Mouse (Mus musculus): ENCODE results near the gene Uvrag.

The Uvrag gene

DNA sequence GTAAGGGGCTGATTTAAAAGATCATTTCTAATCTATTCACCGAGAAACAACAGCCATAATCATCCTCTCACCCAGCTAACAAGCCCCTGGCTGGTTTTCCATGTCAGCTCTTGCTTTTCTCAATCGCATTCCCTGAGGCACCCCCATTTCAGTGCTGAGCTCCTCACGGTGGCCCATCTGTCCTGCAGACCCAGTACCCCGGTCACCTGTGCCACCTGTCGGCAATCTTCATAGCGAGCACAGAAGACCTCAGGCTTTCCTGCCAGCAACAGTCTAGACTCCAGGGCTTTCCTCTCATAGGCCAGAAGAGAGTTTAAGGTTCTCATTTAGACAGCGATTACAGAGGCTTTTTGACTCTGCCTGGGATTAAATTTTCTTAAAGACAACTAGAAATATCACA, 115.7 kb downstream of the Uvrag start:
- DNase-seq (ENCODE audit: low spot score in 2 of 2) = no peak

DNA sequence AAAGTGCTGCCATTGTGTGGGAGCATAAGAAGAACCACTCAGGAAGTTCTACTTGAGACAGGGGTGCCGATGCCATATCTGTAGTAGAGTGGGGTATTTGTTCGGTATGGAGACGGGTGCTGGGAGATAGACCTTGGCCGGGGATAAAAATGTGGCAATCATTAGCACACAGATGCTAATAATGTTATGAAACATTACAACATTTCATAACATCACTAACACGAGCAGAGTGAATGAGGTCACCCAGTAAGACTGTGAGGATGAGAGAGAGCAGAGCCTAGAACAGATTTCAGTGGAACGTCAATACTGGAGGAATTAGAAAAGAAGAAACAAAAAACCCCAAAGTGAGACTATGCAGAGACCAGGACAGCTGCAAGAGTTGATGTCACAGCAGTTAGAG, 116.2 kb downstream of the Uvrag start:
- DNase-seq (ENCODE audit: low spot score in 2 of 2) = no peak

DNA sequence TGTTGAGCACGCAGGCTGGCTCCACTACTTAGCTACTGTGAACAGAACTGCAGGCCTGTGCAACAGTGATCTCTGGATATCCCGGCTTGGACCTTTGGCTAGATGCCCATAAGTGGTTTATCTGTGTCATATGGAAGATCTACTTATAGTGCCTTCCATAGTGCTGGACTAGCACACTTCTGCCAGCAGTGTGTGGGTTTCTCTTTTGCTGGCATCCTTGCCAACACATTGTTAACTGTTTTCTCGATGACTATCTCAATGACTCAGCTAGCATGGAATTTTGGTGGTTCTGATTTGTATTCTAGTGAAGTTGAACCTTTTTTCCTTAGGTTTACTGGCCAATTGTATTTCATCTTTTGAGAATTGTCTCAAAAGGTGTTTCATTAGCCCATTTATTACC, 117.0 kb downstream of the Uvrag start:
- DNase-seq (ENCODE audit: low spot score in 2 of 2) = peak in 1 of 2 experiments; percentile 31

DNA sequence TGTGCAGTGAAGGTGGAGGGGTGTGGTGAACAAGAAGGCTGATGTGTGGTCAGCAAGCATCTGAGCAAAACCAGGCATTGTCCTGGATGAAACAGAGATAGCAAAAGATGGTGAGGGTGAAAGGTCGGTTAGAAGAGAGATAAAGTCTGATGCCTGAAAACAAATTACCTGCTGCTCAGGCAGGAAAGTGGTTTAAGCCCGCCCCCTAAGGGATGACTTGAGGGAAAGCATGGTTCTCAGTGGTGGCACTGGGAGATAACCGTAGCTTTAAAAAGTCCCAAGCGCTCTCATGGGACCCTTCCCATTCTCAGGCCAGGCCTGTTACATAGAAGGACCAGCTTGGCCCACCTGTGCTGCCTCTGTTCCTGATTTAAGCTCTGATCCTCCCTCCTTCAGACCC, 119.7 kb downstream of the Uvrag start:
- no peak for DNase-seq (ENCODE audit: low spot score in 2 of 2)

DNA sequence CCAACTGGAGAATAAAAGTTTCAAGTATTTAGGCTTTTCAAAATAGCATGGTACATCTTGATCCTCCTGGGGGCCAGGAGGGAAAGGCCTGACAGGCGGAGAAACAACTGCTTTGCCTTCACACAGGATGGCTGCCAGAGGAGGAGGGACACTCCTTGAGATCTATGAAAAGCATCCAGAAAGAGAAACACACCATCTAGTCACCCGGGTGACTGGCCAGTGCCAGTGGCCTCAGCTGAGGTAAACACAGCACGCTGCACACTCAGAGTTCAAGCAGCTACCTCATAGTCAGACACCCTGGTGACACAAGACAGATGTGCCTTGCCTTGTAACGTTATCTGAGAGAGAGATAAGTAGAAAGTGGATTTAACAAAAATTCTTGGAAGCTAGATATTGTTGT, 120.6 kb downstream of the Uvrag start:
- DNase-seq (ENCODE audit: low spot score in 2 of 2) = no peak

DNA sequence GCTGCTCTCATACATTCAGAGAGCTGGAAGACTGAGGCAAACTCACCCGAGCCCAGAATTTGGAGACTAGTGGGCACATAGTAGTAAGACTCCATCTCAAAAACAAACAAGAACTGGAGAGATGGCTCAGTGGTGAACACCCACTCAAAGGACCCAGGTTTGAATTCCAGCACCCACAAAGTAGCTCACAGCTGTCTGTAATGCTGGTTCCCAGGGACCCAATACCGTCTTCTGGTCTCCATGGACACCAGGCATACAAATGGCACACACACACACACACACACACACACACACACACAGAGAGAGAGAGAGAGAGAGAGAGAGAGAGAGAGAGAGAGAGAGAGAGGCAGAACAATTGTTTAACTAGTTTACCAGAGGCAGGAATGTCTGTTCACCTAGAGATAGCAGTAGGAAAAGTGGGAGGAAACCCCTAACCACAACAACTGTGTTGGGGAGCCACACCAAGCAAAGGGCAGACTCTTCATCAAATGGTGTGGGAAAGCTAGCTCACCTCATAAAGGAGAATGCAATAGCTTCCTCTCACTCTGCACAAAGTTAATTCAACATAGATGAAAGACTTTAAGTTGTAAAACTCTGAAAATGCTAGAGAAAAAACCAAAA, 123.6 kb downstream of the Uvrag start:
- DNase-seq (ENCODE audit: low spot score in 2 of 2) = no peak

DNA sequence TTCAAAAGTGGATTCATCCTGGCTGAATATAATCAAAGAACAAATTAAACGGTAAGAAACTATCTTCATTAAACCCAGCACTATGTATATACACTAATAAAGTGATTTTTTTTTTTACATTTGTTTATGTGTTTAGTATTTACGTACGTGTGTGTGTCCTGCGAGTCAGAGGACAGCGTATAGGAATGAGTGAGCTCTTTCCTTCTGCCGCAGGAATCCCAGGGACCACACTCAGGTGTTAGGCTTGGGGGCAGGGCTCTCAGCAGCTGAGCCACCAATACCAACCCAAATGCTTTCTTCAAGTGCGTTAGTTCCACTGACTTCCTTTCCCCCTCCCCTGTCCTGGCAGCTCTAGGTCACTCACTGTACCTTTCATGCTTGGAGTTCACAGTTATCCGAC, 125.0 kb downstream of the Uvrag start:
- no peak for DNase-seq (ENCODE audit: low spot score in 2 of 2)

DNA sequence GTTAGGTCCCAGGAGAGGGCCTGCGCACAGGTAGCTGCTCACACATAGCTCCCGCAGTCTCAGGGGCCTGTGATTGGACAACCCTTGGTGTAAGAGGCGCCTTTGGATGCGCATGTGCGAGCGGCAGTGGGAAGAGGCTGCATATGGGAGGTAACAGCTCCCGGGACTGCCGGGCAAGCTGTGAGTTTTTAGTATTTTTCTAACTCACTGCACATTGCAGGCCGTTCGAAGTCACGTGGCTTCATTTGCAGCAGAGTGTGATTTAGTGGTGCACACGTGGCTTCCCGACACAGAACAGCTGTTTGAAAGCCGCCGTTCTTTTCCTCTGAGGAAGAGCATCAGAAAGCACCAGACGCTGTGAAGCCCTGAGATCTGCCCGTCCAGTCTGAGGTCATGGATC, 125.5 kb downstream of the Uvrag start:
- peak; percentile 12 to 48 for DNase-seq (ENCODE audit: low spot score in 2 of 2)

DNA sequence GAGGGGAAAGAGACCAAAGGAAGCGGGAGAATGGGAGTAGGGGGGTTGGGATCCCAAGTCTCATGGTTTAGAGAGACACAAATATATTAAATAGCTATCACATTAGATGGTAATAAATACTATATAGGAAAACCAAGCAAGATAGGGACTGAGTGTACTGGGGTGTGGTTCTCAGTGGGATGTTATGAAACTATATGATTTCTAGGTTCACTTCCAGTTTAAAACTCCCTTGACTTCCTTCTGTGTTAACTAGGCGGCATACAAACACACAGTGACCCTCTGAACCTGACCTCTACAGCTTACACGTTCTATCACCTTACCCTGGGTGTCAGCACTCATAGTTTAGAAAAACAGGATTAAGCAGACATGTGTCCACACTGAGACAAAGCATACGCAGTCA, 126.3 kb downstream of the Uvrag start:
- DNase-seq (ENCODE audit: low spot score in 2 of 2) = no peak

DNA sequence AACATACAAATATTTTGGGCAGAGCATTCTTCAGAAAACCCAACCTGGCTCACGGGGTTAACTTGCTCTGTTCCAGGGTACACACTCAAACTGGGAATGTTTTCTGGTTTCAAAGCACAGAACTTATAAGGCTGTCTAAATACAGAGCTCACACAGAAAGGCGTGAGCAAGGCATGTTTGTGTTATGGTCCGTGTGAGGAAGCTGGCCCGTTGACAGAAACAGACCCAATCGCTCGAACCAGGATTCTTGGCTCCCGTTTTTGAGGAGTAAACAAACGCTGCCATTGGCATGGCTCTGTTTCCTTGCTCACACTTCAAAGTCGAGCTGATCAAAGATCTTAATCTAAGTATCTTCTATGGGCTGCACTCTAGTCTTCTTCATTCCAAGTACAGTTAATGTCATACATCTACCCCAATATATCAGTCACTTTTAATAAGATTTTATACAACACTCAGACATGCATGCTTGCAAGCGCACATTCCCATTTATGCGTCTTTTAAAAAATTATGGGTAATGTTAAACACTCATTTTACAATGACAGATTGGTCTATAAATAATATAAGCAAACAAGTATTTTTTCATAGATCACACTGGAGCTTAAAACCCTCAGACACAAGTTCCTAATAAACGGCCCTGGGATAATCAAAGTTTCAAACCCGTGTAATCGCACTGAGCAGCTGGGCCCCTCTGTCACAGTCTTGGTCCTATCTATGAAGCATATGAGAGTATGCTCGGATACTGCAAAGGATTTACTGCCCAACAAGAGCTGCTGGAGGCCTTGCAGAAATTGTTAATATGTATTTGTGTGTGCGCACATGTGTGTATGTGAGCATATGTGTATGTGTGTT, 133.2 kb downstream of the Uvrag start:
- DNase-seq (ENCODE audit: low spot score in 2 of 2) = no peak

DNA sequence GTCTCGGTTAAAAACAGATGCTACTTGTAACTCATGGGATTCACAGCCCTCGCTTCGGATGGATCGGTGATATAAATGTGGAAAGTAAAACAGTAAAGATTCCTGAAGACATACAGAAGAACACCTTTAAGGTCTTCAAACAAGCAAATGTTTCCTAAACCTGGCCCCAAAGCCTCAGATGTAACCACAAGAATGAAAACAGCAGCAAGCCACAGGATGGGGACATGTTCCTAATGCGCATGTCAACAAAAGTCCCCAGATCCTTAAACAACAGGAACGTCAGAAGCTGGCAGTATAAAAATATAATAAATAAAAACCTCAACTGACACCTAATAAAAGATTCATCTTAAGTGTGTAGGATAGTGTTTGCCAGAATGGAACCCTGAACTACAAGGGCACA, 137.7 kb downstream of the Uvrag start:
- DNase-seq (ENCODE audit: low spot score in 2 of 2) = no peak

DNA sequence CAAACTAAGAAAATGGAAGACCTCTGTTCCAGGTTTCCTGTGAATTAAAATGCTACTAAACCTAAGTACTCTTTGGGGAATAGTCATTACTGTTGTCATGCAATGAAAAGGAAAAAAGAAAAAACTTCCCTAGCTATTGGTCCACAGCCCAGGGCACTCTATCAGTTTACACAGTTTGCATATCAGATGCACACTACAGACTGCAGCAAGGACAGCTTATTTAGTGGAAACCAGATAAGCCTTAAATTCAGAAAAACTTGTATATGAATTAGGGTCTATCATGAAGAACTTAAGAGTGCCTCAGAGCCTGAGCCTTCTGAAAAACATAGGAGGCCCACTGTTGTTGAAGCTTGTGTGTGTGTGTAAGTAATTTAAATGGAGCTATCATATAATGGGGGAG, 142.2 kb downstream of the Uvrag start:
- DNase-seq (ENCODE audit: low spot score in 2 of 2) = no peak

DNA sequence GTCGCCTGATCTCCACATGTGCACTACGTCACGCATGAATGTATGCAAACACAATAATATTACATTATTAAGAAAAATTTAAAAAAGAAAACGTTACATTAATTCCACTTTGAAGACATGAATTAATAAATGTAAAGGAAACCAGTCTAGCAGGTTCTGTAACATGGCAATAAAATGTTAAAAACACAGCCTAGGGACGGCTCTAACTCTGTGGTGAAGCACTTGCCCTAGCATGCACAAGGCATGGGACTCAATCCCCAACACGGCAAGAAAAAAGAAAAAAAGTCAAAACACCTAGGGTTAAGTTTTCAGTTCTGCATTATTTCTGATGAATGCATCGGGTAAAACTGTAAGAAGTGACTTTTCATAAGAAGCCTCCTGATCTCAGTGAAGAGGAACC, 143.2 kb downstream of the Uvrag start:
- no peak for DNase-seq (ENCODE audit: low spot score in 2 of 2)

DNA sequence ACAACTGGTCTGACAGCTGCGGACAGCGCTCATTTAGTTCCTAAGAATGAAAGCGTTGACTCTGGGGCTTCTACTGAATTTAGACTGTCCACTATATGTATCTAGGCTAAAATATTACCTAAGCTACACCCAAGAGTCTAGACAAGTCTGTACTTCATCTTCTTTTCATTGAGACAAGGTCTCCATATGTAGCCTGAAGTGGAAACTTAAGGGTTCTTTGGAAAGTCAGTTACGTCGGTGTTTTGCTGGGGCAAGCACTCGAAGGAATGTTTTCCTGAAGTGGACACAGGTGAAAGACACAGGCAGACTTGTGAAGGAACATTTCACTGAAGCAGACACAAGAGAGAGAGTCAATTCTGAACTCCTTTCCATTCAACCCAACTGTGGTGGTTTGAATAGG, 144.2 kb downstream of the Uvrag start:
- no peak for DNase-seq (ENCODE audit: low spot score in 2 of 2)

DNA sequence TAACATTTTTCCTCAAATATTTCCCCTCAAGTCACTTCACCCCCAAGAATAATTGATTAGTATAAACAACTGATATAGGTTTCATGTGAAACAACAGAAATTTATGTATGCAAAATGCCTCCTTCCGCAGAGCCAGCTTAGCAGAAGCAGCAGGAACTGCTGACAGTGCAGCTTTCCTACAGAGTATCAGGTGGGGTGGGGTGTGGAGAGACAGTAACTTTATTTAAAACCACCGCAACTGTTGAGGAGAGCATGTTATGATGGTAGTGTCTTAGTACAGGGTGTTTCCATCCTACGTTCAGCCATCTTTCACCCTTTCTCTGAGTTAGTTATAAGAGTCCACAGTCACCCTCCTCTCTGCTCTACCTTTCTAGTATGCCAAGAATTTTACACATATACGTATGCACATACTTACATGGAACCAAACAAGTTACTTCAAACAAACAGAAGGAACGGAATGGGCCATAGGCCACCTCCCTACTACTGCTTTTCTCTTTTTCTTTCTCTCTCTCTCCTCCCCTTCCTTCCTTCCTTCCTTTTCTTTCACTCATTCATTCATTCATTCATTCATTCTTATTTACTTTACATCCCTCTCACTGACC, 145.7 kb downstream of the Uvrag start:
- peak in 1 of 2 experiments; percentile 12 for DNase-seq (ENCODE audit: low spot score in 2 of 2)

DNA sequence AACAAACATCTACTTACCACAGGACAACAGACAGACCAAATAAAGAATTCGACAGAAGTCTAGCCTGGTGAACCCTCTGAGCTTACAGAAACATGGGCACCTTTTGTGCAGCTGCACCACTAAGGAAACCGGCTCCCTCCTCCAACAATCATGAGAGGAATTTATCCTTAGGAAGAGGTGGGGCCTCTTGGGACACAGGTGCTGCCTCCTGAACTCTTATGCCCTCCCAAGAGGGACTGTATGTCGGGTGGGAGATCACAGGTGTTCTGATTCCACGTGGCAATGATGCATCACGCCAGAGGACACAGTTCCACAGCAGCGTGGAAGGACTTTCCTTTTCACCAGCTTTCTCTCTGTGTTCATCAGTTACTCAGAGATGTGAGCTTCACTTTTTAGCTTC, 146.8 kb downstream of the Uvrag start:
- no peak for DNase-seq (ENCODE audit: low spot score in 2 of 2)

DNA sequence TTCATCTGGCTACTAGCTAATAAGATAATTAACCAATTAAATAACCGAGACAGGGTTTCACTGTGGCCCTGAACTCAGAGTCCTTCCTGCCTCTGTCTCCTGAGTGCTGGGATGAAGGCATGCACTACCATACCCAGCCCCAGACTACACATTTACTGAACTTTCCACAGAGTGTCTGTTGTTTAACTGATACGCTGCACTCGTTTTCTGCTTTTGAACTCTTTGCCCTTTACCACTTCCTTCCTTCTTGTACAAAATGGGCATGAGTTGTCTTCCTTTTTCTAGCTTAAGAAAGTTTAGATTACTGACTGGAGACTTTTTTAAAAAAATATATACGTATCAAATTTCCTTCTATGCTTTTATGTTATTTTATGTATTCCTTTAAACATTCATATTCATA, 147.5 kb downstream of the Uvrag start:
- no peak for DNase-seq (ENCODE audit: low spot score in 2 of 2)

DNA sequence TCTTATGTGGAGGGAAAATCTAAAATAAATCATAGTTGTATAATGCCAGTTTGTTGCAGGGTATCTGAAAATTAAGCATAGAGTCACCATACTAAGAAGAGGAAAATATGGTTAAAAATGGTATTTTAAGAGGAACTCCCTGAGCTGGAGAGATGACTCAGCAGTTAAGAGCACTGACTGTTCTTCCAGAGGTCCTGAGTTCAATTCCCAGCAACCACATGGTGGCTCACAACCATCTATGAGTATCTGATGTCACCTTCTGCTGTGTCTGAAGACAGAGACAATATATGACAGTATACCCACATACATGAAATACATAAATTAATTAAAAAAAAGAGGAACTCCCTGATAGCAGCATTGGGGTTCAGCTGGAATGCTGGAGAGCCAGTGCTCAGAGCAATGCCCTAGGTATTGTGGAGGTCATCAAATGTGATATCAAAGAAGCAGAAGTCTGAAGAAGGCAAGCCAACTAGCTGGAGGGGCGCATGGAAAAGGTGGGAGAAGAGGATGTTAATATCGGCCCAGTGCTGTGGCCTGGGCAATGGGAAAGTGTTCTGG, 149.7 kb downstream of the Uvrag start:
- DNase-seq (ENCODE audit: low spot score in 2 of 2) = no peak

DNA sequence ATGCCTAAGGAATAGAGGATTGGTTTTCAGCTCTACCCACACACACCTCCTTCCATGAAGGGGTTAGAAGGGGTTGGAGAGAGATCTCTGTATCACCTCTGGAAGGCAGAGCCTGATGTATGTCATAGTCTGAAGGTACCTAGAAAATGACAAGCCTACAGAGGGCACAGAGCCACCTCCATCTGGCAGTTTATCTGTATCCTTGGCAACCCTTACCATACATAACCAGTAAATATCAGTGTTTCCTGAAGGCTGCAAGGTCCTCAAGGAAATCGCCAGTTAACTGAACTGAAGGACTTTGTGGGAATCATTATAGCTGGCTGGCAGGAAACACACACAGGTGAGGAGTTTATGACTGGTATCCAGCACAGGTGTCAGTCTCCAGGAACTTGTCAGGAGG, 150.4 kb downstream of the Uvrag start:
- DNase-seq (ENCODE audit: low spot score in 2 of 2) = no peak

DNA sequence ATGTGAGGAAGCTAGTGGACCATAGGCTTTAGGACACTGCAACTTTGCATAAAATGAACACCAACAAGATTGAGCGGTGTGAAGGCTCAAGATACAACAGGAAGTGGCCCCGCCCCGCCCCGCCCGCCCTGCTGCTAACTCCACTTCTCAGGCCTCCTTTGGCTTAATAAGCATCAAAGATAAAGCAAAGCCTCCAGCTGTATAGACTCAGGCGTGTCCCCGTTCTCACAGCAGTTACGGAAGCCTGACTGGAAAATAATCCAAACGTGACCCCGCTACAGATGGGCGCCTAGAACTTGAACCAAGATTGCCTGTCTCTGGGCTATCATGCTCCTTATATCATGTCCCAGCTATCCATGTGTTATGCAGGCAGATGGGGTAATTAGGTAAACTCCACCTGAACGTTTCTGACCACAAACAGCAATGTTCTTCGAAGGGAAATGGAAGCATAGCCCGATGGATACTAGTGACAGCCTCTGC, 153.9 kb downstream of the Uvrag start:
- no peak for DNase-seq (ENCODE audit: low spot score in 2 of 2)

DNA sequence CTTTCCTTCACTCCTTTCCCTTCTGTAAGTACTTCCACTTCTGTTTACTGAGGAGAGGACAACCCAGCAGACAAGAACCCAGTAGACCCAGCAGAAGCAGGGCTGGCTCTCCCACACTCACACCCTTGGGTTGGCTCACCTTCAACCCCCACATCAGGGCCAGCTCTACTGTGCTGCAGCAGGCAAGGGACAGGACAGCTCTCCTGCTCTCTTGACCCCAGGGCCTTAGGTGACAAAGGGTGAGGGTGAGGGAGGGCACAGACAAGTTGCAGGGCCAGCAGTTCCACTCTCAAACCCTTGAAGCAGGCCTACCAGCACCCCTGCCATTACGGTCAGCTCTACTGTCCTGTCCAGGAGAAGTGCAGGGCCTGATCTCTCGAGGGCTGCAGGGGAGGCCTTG, 155.0 kb downstream of the Uvrag start:
- DNase-seq (ENCODE audit: low spot score in 2 of 2) = no peak

DNA sequence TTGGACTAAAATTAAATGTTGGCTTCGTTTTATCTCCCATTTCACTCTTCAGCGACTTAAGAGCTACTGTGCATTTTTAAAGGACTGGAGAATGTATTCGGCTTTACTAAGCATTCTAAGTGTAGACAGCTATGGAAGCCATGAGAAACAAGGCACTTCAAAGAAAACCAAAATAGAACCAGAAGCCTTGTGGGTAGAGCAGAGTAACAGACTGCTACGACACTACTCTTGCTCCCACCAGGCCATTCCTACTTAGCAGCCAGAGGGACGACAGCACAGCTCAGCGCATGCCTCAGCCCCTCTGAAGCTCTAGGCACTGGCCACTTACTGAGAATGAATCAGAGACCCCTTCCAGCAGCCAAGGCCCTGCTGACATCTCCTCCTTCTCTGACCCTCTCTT, 155.5 kb downstream of the Uvrag start:
- no peak for DNase-seq (ENCODE audit: low spot score in 2 of 2)

DNA sequence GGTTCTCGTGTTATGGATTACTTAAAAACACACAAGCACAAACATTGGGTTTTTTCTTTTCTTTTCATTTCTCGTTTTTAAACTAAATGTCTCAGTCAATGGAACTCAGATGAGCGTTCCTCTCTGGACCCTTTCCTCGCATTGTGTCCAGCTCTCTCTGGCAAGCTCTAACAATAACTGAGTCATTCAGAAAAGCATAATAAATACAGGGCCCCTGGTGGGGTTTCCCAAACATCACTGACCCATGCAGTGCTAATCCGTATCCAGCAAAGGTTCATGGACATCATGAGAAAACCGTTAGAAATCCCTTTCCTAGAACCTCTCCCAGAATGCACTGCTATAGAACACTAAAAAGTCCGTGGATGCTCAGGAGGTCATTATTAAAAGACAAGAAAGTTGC, 156.6 kb downstream of the Uvrag start:
- no peak for DNase-seq (ENCODE audit: low spot score in 2 of 2)

Measured in right cerebral cortex, postnatal 36 days (tissue).